ENCODE assay signal across 28 mouse cellular contexts in genomic region chr7:100530766-100531165, GRCm38 (mm10). TPM values are rescaled to one million over a fixed set of nuclear protein-coding genes. Genes with fewer than 3 reads are reported as not detected.
"Had no signal": no experiment of that assay in that cellular context is flagged by ENCODE, and none has a peak within 500 bp of the region (broad histone marks: within the 10 kb centered on the region; RNA-seq: fewer than 3 reads in every experiment).

No protein-coding gene starts in this region.

- H3K27me3 ChIP-seq: heart, embryonic 12.5 days; hindbrain, embryonic 12.5 days; intestine, embryonic 15.5 days; limb, embryonic 13.5 days; limb, embryonic 15.5 days had no signal

- H3K36me3 ChIP-seq: heart, embryonic 10.5 days; heart, embryonic 12.5 days; hindbrain, embryonic 10.5 days; hindbrain, embryonic 12.5 days; intestine, embryonic 15.5 days; limb, embryonic 13.5 days; limb, embryonic 15.5 days had no signal

- H3K9ac ChIP-seq: forebrain, postnatal 0 days; heart, embryonic 12.5 days; hindbrain, embryonic 12.5 days; hindbrain, embryonic 14.5 days; intestine, embryonic 15.5 days; limb, embryonic 13.5 days; limb, embryonic 15.5 days had no signal

- H3K4me1 ChIP-seq: heart, embryonic 10.5 days; heart, embryonic 12.5 days; hindbrain, embryonic 10.5 days; hindbrain, embryonic 12.5 days; intestine, embryonic 15.5 days; limb, embryonic 13.5 days; limb, embryonic 15.5 days had no signal

- H3K4me2 ChIP-seq: heart, embryonic 12.5 days; hindbrain, embryonic 12.5 days; hindbrain, embryonic 14.5 days; intestine, embryonic 15.5 days; limb, embryonic 13.5 days; limb, embryonic 15.5 days had no signal

- DNase-seq: forebrain, postnatal 0 days; gastrocnemius, postnatal 14 days; gastrocnemius, postnatal 36 days; heart, adult 18-20 months; heart, postnatal 10 days; heart, postnatal 4 days; kidney, adult 18-20 months; kidney, adult 8-10 months; kidney, postnatal 10 days; kidney, postnatal 25 days; layer of hippocampus, adult 9-11 months; layer of hippocampus, postnatal 36 days; left cerebral cortex, postnatal 4 days had no signal

- H3K27ac ChIP-seq: heart, embryonic 10.5 days; hindbrain, embryonic 10.5 days; hindbrain, embryonic 12.5 days; hindbrain, embryonic 14.5 days; intestine, embryonic 15.5 days; limb, embryonic 13.5 days; limb, embryonic 15.5 days had no signal

- H3K4me3 ChIP-seq: heart, embryonic 10.5 days; heart, embryonic 12.5 days; hindbrain, embryonic 10.5 days; hindbrain, embryonic 12.5 days; intestine, embryonic 15.5 days; limb, embryonic 13.5 days; limb, embryonic 15.5 days had no signal

- H3K9me3 ChIP-seq: heart, embryonic 10.5 days; heart, embryonic 12.5 days; hindbrain, embryonic 10.5 days; hindbrain, embryonic 12.5 days; intestine, embryonic 15.5 days; limb, embryonic 15.5 days had no signal

- ATAC-seq: forebrain, postnatal 0 days; hindbrain, embryonic 16.5 days; inflammation-experienced regulatory T-cells, adult 6 months; intestine, embryonic 15.5 days; intestine, postnatal 0 days had no signal

RNA-seq across cellular contexts. Expression of gene Dnajb13, which starts 16.0 kb away (rescaled TPM):
- total RNA-seq: gastrocnemius, adult 18-20 months; gastrocnemius, postnatal 14 days; gastrocnemius, postnatal 36 days; heart, postnatal 10 days; heart, postnatal 25 days; heart, postnatal 4 days had no signal
- polyA plus RNA-seq: heart, embryonic 14.5 days had no signal

RNA-seq across cellular contexts. Expression of gene Ucp3, which starts 58.0 kb away (rescaled TPM):
- polyA plus RNA-seq: forebrain, postnatal 0 days; hindbrain, embryonic 12.5 days; hindbrain, embryonic 14.5 days; intestine, embryonic 15.5 days; intestine, postnatal 0 days; limb, embryonic 11.5 days had no signal
